Mouse (Mus musculus): ENCODE measurements around the gene Gm7347. TPM values are rescaled to one million over a fixed set of nuclear protein-coding genes. Genes with fewer than 3 reads are reported as not detected.
"Not testable (repeated sequence)": the region's sequence is repeated elsewhere in the genome, so short reads cannot be mapped to it uniquely, and the experiment has no call there.

Gene Gm7347
- 0.09 and 0.20 TPM in 2 replicates for polyA plus RNA-seq (2014; fragmentation: Nextera tagmentation; extraction: Ambion mirVana)

- ATAC-seq (ENCODE audit: low FRiP score, low TSS enrichment); H3K4me2 ChIP-seq (ENCODE audit: low read length); H3K27me3 ChIP-seq (ENCODE audit: control insufficient read depth, insufficient read depth, low read length); DNase-seq; H3K36me3 ChIP-seq (ENCODE audit: control insufficient read depth, insufficient read depth, low read length); H3K9ac ChIP-seq (replicated peaks; ENCODE audit: low read length); H3K4me3 ChIP-seq (replicated peaks; ENCODE audit: low read depth, low read length); H3K27ac ChIP-seq (replicated peaks; ENCODE audit: low read depth, low read length); H3K4me1 ChIP-seq (ENCODE audit: control insufficient read depth, insufficient read depth, low read length); H3K9me3 ChIP-seq (ENCODE audit: control insufficient read depth, low read length): not testable (repeated sequence)
- WGBS: no CpG with 5 or more reads among the region's 2 CpGs
Observed at GRCm38 (mm10) chr5:26058481-26058880, at the start of gene Gm7347. TSS of gene Gm7347 (minus strand) at chr5:26058581.

DNA sequence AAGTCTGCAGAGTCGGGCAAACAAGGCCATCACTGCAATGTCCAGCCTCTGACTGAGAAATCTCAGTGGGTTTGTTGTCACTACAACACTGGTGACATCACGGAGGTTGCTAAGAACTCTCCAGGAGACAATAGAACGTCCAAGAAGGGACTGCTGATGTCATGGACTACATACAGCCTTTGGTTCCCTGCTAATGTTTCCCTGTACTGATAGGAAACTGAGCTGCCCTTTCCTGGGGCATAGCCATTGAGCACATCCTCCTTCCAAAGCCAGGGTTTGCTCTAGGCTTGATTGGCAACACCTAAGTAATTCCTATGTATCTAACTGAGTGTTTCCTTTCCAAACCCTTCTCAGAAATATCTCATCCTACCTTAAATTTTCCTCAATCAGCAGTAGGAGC, 46.9 kb upstream of the Gm7347 start, which contains the start of gene 5031410I06Rik:
5031410I06Rik (minus strand) TSS at position 101 of the 400 bp plus-strand sequence.
- not testable (repeated sequence) for H3K27me3 ChIP-seq (ENCODE audit: control insufficient read depth, insufficient read depth, low read length); H3K4me2 ChIP-seq (ENCODE audit: low read length); H3K36me3 ChIP-seq (ENCODE audit: control insufficient read depth, insufficient read depth, low read length); ATAC-seq (ENCODE audit: low FRiP score, low TSS enrichment); DNase-seq; H3K9me3 ChIP-seq (ENCODE audit: control insufficient read depth, low read length); H3K4me1 ChIP-seq (ENCODE audit: control insufficient read depth, insufficient read depth, low read length); H3K27ac ChIP-seq (replicated peaks; ENCODE audit: low read depth, low read length); H3K4me3 ChIP-seq (replicated peaks; ENCODE audit: low read depth, low read length); H3K9ac ChIP-seq (replicated peaks; ENCODE audit: low read length)
- WGBS: no CpG with 5 or more reads among the region's 3 CpGs

DNA sequence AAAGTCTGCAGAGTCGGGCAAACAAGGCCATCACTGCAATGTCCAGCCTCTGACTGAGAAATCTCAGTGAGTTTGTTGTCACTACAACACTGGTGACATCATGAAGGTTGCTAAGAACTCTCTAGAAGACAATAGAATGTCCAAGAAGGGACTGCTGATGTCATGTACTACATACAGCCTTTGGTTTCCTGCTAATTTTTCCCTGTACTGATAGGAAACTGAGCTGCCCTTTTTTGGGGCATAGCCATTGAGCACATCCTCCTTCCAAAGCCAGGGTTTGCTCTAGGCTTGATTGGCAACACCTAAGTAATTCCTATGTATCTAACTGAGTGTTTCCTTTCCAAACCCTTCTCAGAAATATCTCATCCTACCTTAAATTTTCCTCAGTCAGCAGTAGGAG, 30.8 kb upstream of the Gm7347 start, which contains the start of gene Gm10471:
Gm10471 (minus strand) TSS at position 101 of the 400 bp plus-strand sequence.
- H3K4me1 ChIP-seq (ENCODE audit: control insufficient read depth, insufficient read depth, low read length); H3K9ac ChIP-seq (replicated peaks; ENCODE audit: low read length); H3K27me3 ChIP-seq (ENCODE audit: control insufficient read depth, insufficient read depth, low read length); H3K4me3 ChIP-seq (replicated peaks; ENCODE audit: low read depth, low read length); DNase-seq; H3K36me3 ChIP-seq (ENCODE audit: control insufficient read depth, insufficient read depth, low read length); H3K27ac ChIP-seq (replicated peaks; ENCODE audit: low read depth, low read length); H3K9me3 ChIP-seq (ENCODE audit: control insufficient read depth, low read length); H3K4me2 ChIP-seq (ENCODE audit: low read length); ATAC-seq (ENCODE audit: low FRiP score, low TSS enrichment): not testable (repeated sequence)
- WGBS: 81% methylated on average over 1 of the region's 1 CpGs

DNA sequence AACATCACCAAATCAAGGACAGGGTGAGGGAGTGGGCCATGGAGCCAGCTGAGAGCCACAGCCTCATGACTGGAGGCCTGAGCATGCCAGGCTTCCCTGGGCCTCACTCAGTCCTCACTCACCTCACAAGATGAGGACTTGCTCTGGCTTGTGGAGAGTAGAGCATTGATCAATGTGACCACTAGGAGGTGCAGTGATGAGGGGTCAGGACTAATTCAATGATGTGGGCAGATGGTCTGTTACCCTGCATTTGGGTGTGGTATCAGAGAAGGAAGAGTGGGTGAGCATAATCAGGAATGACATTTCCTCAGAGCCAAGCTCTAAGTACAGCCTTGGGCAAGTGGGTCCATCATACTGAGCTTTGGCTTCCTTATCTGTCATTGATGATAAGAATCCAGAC, 20.6 kb upstream of the Gm7347 start:
- H3K9me3 ChIP-seq (ENCODE audit: control insufficient read depth, low read length); H3K4me2 ChIP-seq (ENCODE audit: low read length); H3K27ac ChIP-seq (replicated peaks; ENCODE audit: low read depth, low read length); H3K9ac ChIP-seq (replicated peaks; ENCODE audit: low read length); H3K36me3 ChIP-seq (ENCODE audit: control insufficient read depth, insufficient read depth, low read length); ATAC-seq (ENCODE audit: low FRiP score, low TSS enrichment); H3K27me3 ChIP-seq (ENCODE audit: control insufficient read depth, insufficient read depth, low read length); H3K4me3 ChIP-seq (replicated peaks; ENCODE audit: low read depth, low read length); H3K4me1 ChIP-seq (ENCODE audit: control insufficient read depth, insufficient read depth, low read length): not testable (repeated sequence)
- peak; percentile 3 for DNase-seq

DNA sequence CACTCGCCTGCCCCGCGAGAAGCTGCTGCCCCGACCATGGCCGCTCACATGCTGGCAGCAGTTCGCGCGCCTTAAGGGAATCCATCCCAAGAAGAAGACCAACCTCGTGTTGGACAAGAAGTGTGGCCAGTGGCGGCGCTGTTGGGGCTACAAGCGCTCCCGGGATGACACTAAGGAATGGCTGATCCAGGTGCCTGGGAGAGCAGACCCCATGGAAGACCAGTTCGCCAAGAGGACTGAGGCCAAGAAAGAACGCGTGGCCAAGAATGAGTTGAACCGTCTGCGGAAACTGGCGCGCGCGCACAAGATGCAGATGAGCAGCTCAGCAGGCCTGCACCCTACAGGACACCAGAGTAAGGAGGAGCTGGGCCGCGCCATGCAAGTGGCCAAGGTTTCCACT, 12.3 kb upstream of the Gm7347 start:
- Histone ChIP-seq H3K9me3 (ENCODE audit: control insufficient read depth, low read length) (no peaks in the 10 kb centered on the region), H3K36me3 (ENCODE audit: control insufficient read depth, insufficient read depth, low read length) (no peaks in the 10 kb centered on the region), H3K4me3 (replicated peaks; ENCODE audit: low read depth, low read length) (no peak overlapping the region), H3K27me3 (ENCODE audit: control insufficient read depth, insufficient read depth, low read length) (no peaks in the 10 kb centered on the region), H3K27ac (replicated peaks; ENCODE audit: low read depth, low read length) (no peak overlapping the region), H3K4me2 (ENCODE audit: low read length) (no peak overlapping the region), H3K9ac (replicated peaks; ENCODE audit: low read length) (no peak overlapping the region), H3K4me1 (ENCODE audit: control insufficient read depth, insufficient read depth, low read length) (no peaks in the 10 kb centered on the region)
- no peak for ATAC-seq (ENCODE audit: low FRiP score, low TSS enrichment)
- WGBS: 91% methylated on average over 24 of the region's 24 CpGs
- DNase-seq: no peak

GRCm38 (mm10) chr5:26039458-26039857, 18.9 kb downstream of the Gm7347 start, which contains the start of gene Speer4a:
TSS of gene Speer4a (minus strand) at chr5:26039558.
- ATAC-seq (ENCODE audit: low FRiP score, low TSS enrichment); H3K9ac ChIP-seq (replicated peaks; ENCODE audit: low read length); H3K36me3 ChIP-seq (ENCODE audit: control insufficient read depth, insufficient read depth, low read length); H3K27ac ChIP-seq (replicated peaks; ENCODE audit: low read depth, low read length); H3K27me3 ChIP-seq (ENCODE audit: control insufficient read depth, insufficient read depth, low read length); H3K9me3 ChIP-seq (ENCODE audit: control insufficient read depth, low read length); DNase-seq; H3K4me1 ChIP-seq (ENCODE audit: control insufficient read depth, insufficient read depth, low read length); H3K4me3 ChIP-seq (replicated peaks; ENCODE audit: low read depth, low read length); H3K4me2 ChIP-seq (ENCODE audit: low read length): not testable (repeated sequence)
- WGBS: 77% methylated on average over 2 of the region's 2 CpGs

DNA sequence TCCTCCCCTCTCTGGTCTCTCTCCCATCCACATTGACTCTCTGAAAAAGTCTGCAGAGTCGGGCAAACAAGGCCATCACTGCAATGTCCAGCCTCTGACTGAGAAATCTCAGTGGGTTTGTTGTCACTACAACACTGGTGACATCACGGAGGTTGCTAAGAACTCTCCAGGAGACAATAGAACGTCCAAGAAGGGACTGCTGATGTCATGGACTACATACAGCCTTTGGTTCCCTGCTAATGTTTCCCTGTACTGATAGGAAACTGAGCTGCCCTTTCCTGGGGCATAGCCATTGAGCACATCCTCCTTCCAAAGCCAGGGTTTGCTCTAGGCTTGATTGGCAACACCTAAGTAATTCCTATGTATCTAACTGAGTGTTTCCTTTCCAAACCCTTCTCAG, 35.6 kb downstream of the Gm7347 start, which contains the start of gene Gm5862:
Gm5862 (minus strand) TSS at position 101 of the 400 bp plus-strand sequence.
- WGBS: no CpG with 5 or more reads among the region's 3 CpGs
- H3K9me3 ChIP-seq (ENCODE audit: control insufficient read depth, low read length); H3K27me3 ChIP-seq (ENCODE audit: control insufficient read depth, insufficient read depth, low read length); ATAC-seq (ENCODE audit: low FRiP score, low TSS enrichment); H3K27ac ChIP-seq (replicated peaks; ENCODE audit: low read depth, low read length); H3K36me3 ChIP-seq (ENCODE audit: control insufficient read depth, insufficient read depth, low read length); H3K9ac ChIP-seq (replicated peaks; ENCODE audit: low read length); H3K4me1 ChIP-seq (ENCODE audit: control insufficient read depth, insufficient read depth, low read length); H3K4me2 ChIP-seq (ENCODE audit: low read length); H3K4me3 ChIP-seq (replicated peaks; ENCODE audit: low read depth, low read length); DNase-seq: not testable (repeated sequence)

- DNase-seq; H3K27ac ChIP-seq (replicated peaks; ENCODE audit: low read depth, low read length); H3K9me3 ChIP-seq (ENCODE audit: control insufficient read depth, low read length); H3K36me3 ChIP-seq (ENCODE audit: control insufficient read depth, insufficient read depth, low read length); H3K9ac ChIP-seq (replicated peaks; ENCODE audit: low read length); H3K27me3 ChIP-seq (ENCODE audit: control insufficient read depth, insufficient read depth, low read length); H3K4me1 ChIP-seq (ENCODE audit: control insufficient read depth, insufficient read depth, low read length); H3K4me3 ChIP-seq (replicated peaks; ENCODE audit: low read depth, low read length): not testable (repeated sequence)
- peak overlapping the region; percentile 64 for H3K4me2 ChIP-seq (ENCODE audit: low read length)
- WGBS: 69% methylated on average over 6 of the region's 7 CpGs
- peak; percentile 40; the same call in 1 of the 2 replicates for ATAC-seq (ENCODE audit: low FRiP score, low TSS enrichment)
Observed at GRCm38 (mm10) chr5:26007697-26008096, 50.7 kb downstream of the Gm7347 start.

DNA sequence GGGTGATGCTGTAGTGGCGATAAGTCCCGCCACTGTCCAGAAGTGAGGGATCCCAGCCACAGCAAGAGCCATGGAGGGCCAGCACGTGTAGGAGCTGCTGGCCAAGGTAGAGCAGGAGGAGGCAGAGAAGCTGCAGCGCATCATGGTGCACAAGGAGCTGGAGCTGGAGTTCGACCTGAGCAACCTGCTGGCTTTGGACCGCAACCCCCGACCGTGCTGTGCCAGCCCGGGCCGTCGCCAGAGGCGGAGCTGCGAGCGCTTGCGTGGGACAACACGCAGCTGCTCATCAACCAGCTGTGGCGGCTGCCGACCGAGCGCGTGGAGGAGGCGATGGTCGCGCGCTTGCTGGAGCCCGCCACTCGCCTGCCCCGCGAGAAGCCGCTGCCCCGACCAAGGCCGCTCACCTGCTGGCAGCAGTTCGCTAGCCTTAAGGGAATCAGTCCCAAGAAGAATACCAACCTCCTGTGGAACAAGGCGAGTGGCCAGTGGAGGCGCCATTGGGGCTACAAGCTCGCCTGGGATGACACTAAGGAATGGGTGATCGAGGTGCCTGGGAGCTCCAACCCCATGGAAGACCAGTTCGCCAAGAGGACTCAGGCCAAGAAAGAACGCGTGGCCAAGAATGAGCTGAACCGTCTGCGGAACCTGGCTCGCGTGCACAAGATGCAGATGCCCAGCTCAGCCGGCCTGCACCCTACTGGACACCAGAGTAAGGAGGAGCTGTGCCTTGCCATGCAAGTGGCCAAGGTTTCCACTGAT, 51.3 kb downstream of the Gm7347 start:
- H3K36me3 ChIP-seq (ENCODE audit: control insufficient read depth, insufficient read depth, low read length); H3K4me1 ChIP-seq (ENCODE audit: control insufficient read depth, insufficient read depth, low read length); H3K27me3 ChIP-seq (ENCODE audit: control insufficient read depth, insufficient read depth, low read length); H3K27ac ChIP-seq (replicated peaks; ENCODE audit: low read depth, low read length); H3K9me3 ChIP-seq (ENCODE audit: control insufficient read depth, low read length): not testable (repeated sequence)
- peak overlapping the region; percentile 38 for H3K4me3 ChIP-seq (replicated peaks; ENCODE audit: low read depth, low read length)
- H3K9ac ChIP-seq (replicated peaks; ENCODE audit: low read length): peak overlapping the region; percentile 34
- peak; percentile 80 for ATAC-seq (ENCODE audit: low FRiP score, low TSS enrichment)
- DNase-seq: peak; percentile 73
- WGBS: 21% methylated on average over 45 of the region's 45 CpGs
- peak overlapping the region; percentile 64 for H3K4me2 ChIP-seq (ENCODE audit: low read length)
